Mouse (Mus musculus) T-cell, adult 66 days (primary cell): Measurements from ENCODE around the gene 1700018G05Rik. TPM values are rescaled to one million over a fixed set of nuclear protein-coding genes. Genes with fewer than 3 reads are reported as not detected.

Experiments used
- total RNA-seq, 2 experiments: library from RNA; stranded (reverse); gene quantifications; 3 replicates in 1 of 2; 4 replicates in 1 of 2; pipeline ENCODE4 v1.2.4; 2023

The 1700018G05Rik gene
- not detected for total RNA-seq

GRCm38 (mm10) chrX:102928072-102928471 is at the start of gene 1700018G05Rik:
Gene 1700018G05Rik (plus strand): TSS chrX:102928372.

DNA sequence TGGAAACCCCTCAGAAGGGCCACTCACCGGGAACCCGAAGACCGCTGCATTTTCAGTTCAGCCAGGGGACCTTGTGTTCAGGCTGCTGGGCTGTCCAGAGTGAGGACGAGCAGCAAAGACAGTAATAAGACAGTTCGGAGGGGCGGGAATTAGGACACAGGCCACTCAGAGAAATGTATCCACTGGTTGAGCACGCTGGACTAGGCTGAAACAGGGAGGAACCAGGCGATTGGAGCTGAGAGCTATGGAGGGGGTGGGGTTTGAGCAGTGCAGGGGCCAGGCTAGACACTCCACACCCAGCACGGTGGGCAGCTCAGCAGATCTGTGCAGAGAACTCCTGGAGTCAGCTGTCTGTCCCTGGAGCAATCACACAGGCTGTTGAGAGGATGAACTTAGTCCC is 19.6 kb upstream of the 1700018G05Rik start, which contains the start of the genes Dmrtc1a and 1700011M02Rik:
Gene Dmrtc1a, minus strand, starts transcription at position 101 of the 400 bp plus-strand sequence.
Gene 1700011M02Rik, plus strand, starts transcription at position 319 of the 400 bp plus-strand sequence.

Other genes with a start within 250 kb of the 1700018G05Rik start
- gene Gm3880, start 241.4 kb upstream of the 1700018G05Rik start, total RNA-seq: not detected
- not detected for gene Gm9112, start 220.7 kb upstream of the 1700018G05Rik start, total RNA-seq
- not detected for gene Dmrtc1b, start 220.5 kb upstream of the 1700018G05Rik start, total RNA-seq
- gene Dmrtc1c1, start 125.4 kb upstream of the 1700018G05Rik start, total RNA-seq: not detected
- gene Dmrtc1c2, start 73.8 kb upstream of the 1700018G05Rik start, total RNA-seq: not detected
- gene 1700031F05Rik, start 60.4 kb upstream of the 1700018G05Rik start, total RNA-seq: not detected
- not detected for gene Dmrtc1a, start 19.7 kb upstream of the 1700018G05Rik start, total RNA-seq
- not detected for gene 1700011M02Rik, start 19.5 kb upstream of the 1700018G05Rik start, total RNA-seq